Mouse (Mus musculus): Measurements from ENCODE around the gene 1500015O10Rik.

1500015O10Rik gene

GRCm38 (mm10) chr1:43730491-43730924 is at the start of gene 1500015O10Rik:
TSS of gene 1500015O10Rik (plus strand) at chr1:43730602.
- in situ Hi-C loops (cut with MboI, MseI) = loop anchor here (5.0 to 25.0 kb wide), 2 partner anchors 433 to 443 kb away; no protein-coding TSS in a partner anchor

GRCm38 (mm10) chr1:43689983-43690382 is 40.4 kb upstream of the 1500015O10Rik start:
- in situ Hi-C loops (cut with MboI, MseI) = no loop called here

GRCm38 (mm10) chr1:43690507-43690906 is 39.9 kb upstream of the 1500015O10Rik start:
- in situ Hi-C loops (cut with MboI, MseI) = no loop called here

GRCm38 (mm10) chr1:43694076-43694475 is 36.3 kb upstream of the 1500015O10Rik start:
- in situ Hi-C loops (cut with MboI, MseI) = no loop called here

- in situ Hi-C loops (cut with MboI, MseI) = no loop called here
These were observed 35.4 kb upstream of the 1500015O10Rik start for GRCm38 (mm10) chr1:43694851-43695545.

GRCm38 (mm10) chr1:43698577-43699000 is 31.8 kb upstream of the 1500015O10Rik start:
- in situ Hi-C loops (cut with MboI, MseI) = no loop called here

- in situ Hi-C loops (cut with MboI, MseI) = no loop called here
These were observed 15.6 kb upstream of the 1500015O10Rik start for GRCm38 (mm10) chr1:43714841-43715240.

- in situ Hi-C loops (cut with MboI, MseI) = no loop called here
These were observed 12.4 kb upstream of the 1500015O10Rik start for GRCm38 (mm10) chr1:43717967-43718366.

GRCm38 (mm10) chr1:43718793-43719192 is 11.6 kb upstream of the 1500015O10Rik start:
- in situ Hi-C loops (cut with MboI, MseI) = no loop called here

GRCm38 (mm10) chr1:43722459-43722858 is 7.9 kb upstream of the 1500015O10Rik start:
- in situ Hi-C loops (cut with MboI, MseI) = no loop called here

- in situ Hi-C loops (cut with MboI, MseI) = loop anchor here (5.0 to 25.0 kb wide), 2 partner anchors 435 to 445 kb away; no protein-coding TSS in a partner anchor
These were observed 1.7 kb downstream of the 1500015O10Rik start for GRCm38 (mm10) chr1:43732100-43732499.

- in situ Hi-C loops (cut with MboI, MseI) = loop anchor here (5.0 to 25.0 kb wide), 2 partner anchors 435 to 445 kb away; no protein-coding TSS in a partner anchor
These were observed 2.3 kb downstream of the 1500015O10Rik start for GRCm38 (mm10) chr1:43732657-43733056.

GRCm38 (mm10) chr1:43737812-43738518 is 7.6 kb downstream of the 1500015O10Rik start:
- in situ Hi-C loops (cut with MboI, MseI) = loop anchor here in 1 of 2 experiments (25.0 kb wide), 1 partner anchor 451 kb away; no protein-coding TSS in a partner anchor

GRCm38 (mm10) chr1:43738519-43738894 is 8.1 kb downstream of the 1500015O10Rik start:
- in situ Hi-C loops (cut with MboI, MseI) = loop anchor here in 1 of 2 experiments (25.0 kb wide), 1 partner anchor 451 kb away; no protein-coding TSS in a partner anchor

- in situ Hi-C loops (cut with MboI, MseI) = no loop called here
These were observed 24.3 kb downstream of the 1500015O10Rik start for GRCm38 (mm10) chr1:43754448-43755312.

GRCm38 (mm10) chr1:43760085-43760484 is 29.7 kb downstream of the 1500015O10Rik start:
- in situ Hi-C loops (cut with MboI, MseI) = loop anchor here in 1 of 2 experiments (5.0 to 10.0 kb wide), 3 partner anchors 67 to 295 kb away; partner anchors contain the start of gene Uxs1

GRCm38 (mm10) chr1:43764481-43764880 is 34.1 kb downstream of the 1500015O10Rik start:
- in situ Hi-C loops (cut with MboI, MseI) = loop anchor here in 1 of 2 experiments (5.0 to 10.0 kb wide), 3 partner anchors 63 to 290 kb away; partner anchors contain the start of gene Uxs1

- in situ Hi-C loops (cut with MboI, MseI) = loop anchor here in 1 of 2 experiments (10.0 kb wide), 1 partner anchor 288 kb away; no protein-coding TSS in a partner anchor
These were observed 35.9 kb downstream of the 1500015O10Rik start for GRCm38 (mm10) chr1:43766328-43766727.

- in situ Hi-C loops (cut with MboI, MseI) = loop anchor here in 1 of 2 experiments (10.0 kb wide), 1 partner anchor 286 kb away; no protein-coding TSS in a partner anchor
These were observed 38.1 kb downstream of the 1500015O10Rik start for GRCm38 (mm10) chr1:43768385-43768990.

GRCm38 (mm10) chr1:43769348-43769747 is 38.9 kb downstream of the 1500015O10Rik start:
- in situ Hi-C loops (cut with MboI, MseI) = loop anchor here in 1 of 2 experiments (10.0 kb wide), 1 partner anchor 285 kb away; no protein-coding TSS in a partner anchor

Data from T-helper 17 cell (primary cell).